Mouse (Mus musculus): ENCODE measurements around the gene Mapkapk3.

DNA sequence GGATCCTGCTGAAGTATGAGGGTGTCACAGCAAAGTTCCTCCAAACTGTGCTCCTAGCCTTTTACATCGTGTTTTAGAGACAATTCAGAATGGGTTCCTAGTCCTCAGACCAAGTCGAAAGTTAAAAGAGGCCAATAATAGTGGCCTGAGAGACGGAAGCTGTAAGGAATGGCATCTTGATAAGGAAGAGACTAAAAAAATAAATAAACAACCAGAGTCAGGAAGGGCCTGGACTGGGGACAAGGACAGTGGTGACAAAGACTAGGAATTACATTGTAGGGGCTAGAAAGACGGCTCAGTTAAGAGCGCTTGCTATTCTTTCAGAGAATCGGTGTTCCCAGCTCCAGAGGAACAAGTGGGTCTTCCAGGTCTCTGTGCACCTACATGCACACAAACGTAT lies 12.9 kb upstream of the Mapkapk3 start:
- TF ChIP-seq TAL1 (IDR thresholded peaks at IDR 0.05; ENCODE audit: low read length) (no peak), GATA1 (IDR thresholded peaks at IDR 0.05; ENCODE audit: low read length) (no peak)

Measured in erythroblast, embryonic 14.5 days (primary cell).